Mouse (Mus musculus): ENCODE data around the gene 1810055G02Rik.

The 1810055G02Rik gene

GRCm38 (mm10) chr19:3743362-3743761 lies 35.3 kb downstream of the 1810055G02Rik start:
- DNase-seq (ENCODE audit: low spot score): no peak

- DNase-seq (ENCODE audit: low spot score): peak; percentile 40
Observed at GRCm38 (mm10) chr19:3743851-3744512, 35.9 kb downstream of the 1810055G02Rik start.

DNA sequence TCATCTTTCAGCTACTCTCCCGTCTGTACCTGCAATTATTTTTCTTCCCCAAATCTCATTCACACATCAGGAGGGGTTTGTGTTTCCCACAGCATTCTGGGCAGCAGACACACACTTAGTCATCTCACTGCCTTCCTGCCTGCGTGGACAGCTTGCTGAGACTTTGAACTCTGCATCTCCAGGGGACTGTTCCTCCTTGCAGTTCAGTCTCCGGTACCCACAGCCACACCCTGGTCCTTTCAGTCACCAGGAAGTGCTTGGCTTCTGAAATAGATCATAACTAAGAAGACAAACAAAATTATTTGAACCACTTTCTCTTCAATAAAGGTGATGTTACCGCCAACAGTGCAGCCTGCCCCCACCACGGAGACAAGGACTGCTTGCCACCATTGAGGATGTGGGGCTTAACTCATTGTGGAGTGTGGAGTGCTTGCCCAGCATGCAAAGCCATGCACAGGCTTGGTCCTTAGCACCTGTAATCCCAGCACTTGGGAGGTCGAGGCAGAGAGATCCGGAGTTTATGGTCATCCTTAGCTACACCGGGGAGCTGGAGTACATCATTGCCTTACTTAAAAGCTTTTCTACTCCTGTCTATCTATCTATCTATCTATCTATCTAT lies 44.6 kb downstream of the 1810055G02Rik start:
- DNase-seq (ENCODE audit: low spot score): no peak

DNA sequence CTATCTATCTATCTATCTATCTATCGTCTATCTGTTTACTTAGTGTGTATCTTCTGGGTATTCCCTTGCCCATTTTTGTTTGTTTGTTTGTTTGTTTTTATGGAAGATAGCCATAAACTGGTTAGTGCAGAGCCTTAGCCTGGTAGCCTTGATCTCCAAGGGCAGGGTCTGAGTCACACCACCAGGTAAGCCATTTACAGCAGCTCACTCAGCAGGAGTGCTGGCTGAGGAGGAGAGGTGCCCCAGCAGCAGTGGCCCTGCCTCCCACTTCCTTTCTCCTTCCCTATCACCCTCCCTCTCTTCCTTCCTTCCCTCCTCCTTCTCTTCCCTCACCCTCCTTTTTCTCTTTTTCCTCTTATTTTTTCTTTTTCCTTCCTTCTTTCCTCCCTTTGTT lies 45.1 kb downstream of the 1810055G02Rik start:
- no peak for DNase-seq (ENCODE audit: low spot score)

- no peak for DNase-seq (ENCODE audit: low spot score)
Observed at GRCm38 (mm10) chr19:3753738-3754137, 45.6 kb downstream of the 1810055G02Rik start.

GRCm38 (mm10) chr19:3757861-3758260 lies 49.8 kb downstream of the 1810055G02Rik start:
- no peak for DNase-seq (ENCODE audit: low spot score)

DNA sequence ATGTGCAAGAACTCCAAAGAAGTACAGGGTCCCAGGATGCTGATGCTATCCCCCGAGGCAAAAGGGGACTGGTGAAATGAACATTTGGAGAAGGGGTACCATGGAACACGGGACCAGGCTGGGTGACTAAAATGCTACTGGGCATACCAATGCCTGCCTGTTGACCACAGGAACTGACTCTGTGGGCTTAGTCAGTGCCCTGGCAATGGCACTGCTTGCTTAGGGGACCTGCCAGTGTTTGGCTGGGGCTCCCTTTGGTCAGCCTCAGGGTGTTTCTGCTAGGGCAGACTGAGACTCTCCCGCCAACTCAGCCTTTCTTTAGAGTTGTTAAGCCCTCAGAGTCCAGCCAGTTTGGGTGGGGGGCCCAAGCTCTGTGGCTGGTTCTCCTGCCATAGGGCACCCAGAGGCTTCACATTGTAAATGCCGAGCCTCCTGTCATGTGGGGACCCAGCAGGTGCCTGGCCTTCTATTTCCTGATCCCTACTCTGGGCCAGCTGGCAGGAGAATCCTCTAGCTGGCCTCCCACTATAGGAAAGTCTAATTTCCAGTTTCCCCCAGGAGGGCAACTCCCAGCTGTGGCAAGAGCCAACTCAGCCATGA lies 57.2 kb downstream of the 1810055G02Rik start:
- no peak for DNase-seq (ENCODE audit: low spot score)

DNA sequence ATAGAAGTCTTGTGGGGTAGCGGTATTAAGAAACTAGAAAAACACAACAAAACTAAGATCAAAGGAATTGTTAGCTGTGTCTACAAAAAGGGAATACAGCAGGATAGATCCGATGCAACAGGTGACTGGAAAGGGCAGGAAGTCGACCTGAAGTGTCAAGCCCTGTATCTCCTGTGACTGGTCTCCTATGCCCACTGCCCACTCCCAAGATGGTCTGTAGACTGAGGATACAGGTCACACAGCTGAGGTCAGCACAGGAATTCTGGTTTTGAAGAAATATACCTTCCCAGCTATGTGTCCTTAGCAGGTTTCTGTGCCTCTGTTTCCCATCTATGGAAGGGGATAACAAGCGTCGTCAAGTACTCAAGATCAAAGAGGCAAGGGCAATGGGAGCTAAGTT lies 58.3 kb downstream of the 1810055G02Rik start:
- no peak for DNase-seq (ENCODE audit: low spot score)

- DNase-seq (ENCODE audit: low spot score): no peak
Observed at GRCm38 (mm10) chr19:3767276-3767780, 59.2 kb downstream of the 1810055G02Rik start, which contains the start of gene Kmt5b. Gene Kmt5b (plus strand): TSS chr19:3767421.

Data from ovary, postnatal 14 days (tissue).